Mouse (Mus musculus) urinary bladder, adult 18-20 months (tissue): ENCODE results near the gene Ncoa3.
"Not testable (repeated sequence)": the region's sequence is repeated elsewhere in the genome, so short reads cannot be mapped to it uniquely, and the experiment has no call there.

Source experiments
- DNase-seq, 2 experiments: peaks; one replicate each; pipeline ENCODE4 v3.0.0; 2022; ENCODE audit warnings: low spot score in 2 of 2, mixed read lengths in 2 of 2

Gene Ncoa3

DNA sequence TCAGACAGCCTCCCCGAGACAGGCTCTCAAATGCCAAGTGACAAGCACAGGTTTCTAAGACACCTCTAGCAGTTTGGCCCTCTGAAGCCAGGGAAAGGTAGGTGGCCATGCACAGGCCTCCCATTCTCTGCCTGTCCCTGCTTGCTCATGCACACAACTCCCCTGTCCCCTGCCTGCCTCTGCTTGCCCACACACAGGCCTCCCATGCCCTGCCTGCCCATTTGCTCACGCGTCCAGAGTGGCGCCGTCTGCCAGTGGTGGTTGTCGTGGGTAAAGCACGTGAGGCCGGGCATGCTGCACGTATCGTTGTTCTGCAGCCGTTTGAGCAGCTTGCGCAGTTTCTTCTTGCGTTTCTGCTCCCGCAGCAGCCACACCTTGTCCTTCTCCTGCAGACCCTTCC is 86.8 kb downstream of the Ncoa3 start:
- peak in 1 of 2 experiments; percentile 68 for DNase-seq

DNA sequence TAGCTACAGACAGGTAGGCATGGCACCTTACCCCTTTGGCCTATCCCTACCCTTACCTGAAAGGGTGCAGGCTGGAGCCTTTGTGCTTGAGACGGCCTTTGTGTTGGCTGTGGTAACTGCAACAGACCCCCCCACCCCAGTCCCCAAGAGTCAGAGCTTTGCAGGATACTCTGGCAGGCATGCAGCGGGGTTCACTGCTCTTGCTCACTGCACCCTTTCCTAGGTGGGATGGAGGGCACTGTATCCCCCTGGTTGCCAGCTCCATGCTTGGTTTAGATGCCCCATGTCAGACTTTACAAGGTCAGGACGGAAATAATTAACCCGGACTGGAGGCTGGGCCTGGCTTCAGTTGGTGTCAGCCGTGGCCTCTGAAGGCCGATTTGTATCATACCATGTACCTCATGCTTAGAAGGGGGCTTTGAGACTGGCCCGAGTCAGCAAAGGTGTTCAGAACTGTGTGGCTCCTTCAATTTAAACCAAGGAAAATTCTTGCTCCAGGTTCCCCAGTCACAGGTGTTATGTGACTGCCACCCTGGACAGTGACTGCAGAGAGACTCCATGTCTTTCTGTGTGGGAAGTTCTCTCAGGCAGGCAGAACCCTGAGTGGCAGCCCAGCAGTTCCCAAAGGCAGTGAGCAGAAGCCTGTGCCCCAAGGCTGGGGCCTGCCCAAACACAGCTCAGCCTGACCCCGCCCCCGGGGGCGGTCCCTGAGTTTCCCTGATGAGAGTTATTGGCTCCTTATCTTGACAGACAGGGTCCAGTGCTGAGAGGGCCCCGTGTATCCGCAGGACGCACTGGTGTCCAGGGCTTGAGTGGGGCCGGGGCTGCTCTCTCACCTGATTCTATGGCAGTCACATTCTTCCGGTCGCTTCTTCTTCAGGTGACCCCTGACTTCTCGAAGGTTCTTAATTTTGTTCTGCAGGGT is 87.8 kb downstream of the Ncoa3 start:
- DNase-seq = peak; percentile 60 to 62

DNA sequence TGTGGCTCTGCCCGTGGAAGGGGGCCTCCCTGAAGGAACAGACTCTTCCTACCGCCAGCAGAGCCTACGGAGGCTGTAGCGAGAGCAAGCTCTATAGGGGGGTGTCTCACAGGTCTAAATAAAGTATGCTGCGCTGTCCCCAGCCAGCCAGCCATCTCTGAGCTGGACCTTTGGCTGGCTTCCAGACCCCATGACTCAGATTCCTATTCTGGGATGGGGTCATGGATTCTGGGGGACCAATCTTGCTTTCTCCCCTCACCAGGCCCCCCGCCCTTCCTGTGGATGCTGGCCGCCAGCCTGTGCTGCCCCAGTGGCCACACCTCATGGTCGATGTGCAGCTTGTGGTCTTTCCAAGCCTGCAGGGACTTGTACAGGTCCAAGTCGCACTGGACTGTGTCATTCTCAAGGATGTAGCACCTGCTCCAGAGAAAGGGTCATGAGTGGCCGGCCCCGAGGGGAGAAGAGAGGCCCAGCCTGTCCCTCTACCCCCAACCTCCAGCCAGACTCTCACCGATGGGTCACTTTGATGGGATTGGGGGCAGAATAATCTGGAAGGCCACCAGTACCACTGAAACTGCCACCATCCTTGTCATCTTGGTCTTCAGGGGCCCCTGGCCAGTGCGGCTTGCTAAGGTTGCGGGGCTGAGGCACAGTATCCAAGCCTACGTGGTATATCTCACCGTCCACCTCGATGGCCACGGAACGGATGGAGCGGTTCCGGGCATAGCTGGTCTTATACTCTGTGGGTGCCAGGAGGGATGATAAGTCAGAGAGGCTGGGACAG is 88.7 kb downstream of the Ncoa3 start:
- peak; percentile 47 to 63 for DNase-seq

DNA sequence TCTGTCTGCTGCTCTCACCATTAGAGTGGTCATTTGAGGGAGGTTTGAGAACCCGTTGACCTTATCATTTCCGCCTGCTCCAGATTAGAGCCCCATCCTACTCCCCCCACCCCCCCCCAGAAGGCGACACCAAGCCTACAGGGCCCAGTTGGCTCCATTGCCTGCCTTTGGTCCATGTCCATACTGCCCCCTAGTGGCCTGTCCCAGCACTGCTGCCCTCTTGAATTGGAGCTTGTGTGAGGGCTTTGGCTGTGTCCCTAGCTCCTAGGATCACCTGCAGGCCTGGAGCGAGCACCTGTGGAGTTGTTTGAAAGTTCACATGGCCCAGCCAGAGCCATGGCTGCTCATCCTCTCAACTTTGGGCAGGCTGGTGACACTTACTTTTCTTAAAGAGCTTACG is 89.8 kb downstream of the Ncoa3 start:
- peak; percentile 54 to 58 for DNase-seq

DNA sequence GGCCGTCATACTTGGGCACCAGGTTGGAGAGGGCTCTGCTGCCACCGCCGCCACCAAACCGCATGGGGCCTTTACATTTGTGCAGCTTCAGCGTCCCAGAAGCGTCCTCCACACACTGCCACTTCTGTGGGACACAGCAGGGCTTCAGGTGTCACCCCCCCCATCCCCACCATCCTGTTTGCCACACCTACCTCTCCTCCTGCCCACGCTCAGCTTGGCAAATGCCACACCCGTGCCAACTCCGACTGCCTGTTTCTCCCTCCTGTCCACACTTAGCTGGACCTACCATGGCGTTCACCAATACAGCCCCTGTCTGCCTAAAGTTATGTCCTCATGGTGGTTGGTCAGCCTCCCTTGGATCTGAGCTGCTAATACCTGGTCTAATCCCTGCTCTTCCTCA is 90.2 kb downstream of the Ncoa3 start:
- no peak for DNase-seq

DNA sequence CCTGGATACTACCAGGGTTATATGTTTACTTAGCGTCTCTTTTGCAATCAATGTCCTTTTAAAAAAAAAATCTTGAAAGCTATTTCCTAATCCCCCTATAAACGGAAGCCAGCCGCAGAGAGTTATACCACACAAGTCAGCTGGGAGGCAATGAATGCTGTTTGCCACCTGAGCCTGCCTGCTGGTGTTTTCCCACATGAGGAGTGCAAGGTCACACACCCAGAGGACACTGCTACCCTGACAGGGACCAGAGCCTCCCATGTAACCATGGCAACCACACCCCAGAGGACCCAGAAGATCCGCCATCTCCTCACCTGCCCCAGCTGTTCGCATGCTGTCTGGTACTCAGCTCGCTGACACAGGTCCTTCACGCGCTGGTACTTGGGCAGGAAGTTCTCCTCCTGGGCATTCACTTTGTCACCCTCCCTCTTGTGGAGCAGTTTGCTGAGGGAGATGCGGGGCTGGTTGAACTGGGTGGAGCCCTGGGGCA is 91.2 kb downstream of the Ncoa3 start:
- DNase-seq = no peak

DNA sequence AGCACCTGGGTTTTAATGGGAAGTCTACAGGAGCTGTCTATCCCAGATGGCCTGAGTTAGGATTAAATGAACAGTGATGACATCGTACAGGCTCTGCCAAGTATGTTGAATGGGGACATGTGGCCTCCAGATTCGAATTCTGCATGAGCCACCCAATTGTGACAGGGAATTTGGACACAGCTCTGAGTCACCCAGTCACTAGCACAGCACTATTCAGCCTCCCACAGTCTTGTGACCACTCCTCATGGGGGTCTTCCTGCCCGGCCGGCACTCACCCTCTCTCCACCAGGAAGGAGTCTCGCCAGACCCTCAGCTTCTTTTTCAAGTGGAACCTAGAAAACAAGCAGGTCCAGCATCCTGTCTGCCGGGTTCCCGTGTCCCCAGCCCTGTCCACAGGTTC is 91.7 kb downstream of the Ncoa3 start:
- no peak for DNase-seq

DNA sequence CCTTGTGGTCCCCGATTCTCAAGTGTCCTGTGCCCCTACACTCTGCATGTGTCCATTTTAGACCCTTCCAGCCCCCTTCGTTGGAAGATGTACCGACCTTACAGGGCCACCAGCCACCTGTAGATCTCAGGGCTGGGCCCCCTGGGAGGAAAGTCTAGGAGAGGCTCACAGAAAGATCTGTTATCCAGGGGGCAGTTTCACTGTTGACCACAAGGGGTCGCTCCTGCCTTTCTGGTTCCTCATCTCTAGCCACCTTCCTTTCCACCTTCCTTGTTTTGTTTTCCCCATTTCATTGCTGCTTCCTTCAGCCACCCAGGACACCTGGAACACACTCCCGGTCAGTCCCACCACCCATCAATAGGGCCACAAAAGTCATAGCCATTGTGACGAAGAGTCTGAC is 92.5 kb downstream of the Ncoa3 start:
- not testable (repeated sequence) for DNase-seq

DNA sequence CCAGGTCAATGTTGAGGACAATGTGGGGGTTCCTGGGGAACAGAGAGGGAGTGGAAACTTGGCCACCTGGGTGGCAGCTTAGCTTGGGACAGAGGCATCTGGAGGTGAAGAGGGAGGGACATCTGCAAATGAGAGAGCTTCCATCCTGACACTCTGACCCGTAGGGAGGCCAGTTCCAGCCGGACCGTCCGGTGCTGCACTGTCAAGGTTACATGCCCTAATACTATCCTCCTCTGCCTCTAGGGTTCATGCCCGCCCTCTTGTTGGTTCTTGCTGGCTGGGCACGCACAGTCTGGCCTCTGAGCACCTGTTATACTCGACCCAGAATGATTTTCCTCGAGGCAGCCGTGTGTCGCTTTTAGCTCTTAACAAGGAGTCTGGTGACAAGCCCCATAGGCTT is 93.3 kb downstream of the Ncoa3 start:
- DNase-seq = no peak

DNA sequence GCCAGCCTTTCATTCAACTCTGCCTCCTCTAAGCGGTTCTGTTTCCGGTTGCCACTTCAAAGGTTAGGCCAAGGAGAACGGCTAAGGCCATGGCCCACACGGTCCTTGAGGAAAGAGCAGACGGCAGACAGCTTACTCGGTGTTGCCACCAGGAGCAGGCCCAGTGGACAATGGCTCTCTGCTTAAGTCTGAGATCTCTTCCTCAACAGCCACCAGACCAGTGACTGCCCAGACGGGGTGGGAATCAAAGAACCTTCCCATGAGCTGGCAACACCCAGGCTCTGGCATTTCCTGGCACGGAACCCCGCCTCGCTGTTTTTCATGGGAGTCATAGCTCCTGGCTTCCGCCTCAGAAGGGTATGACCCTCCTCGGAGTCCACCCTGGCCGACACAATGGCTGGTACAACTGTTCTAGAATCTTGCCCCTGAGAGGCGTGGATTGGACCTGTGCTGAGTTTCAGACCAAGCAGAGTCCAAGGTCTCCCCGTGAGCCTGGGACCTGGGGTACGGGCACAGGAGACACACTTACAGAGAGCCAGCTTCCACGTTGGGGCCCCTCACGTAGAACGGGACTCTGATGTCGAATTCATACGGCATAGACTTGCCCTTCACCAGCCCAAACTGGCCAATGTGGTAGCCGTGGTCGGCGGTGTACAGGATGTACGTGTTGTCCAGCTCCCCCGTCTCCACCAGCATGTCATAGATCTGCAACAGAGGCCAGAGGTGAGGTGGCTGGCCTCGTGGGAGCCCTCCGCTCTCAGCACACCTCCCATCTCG is 94.2 kb downstream of the Ncoa3 start:
- DNase-seq = no peak

DNA sequence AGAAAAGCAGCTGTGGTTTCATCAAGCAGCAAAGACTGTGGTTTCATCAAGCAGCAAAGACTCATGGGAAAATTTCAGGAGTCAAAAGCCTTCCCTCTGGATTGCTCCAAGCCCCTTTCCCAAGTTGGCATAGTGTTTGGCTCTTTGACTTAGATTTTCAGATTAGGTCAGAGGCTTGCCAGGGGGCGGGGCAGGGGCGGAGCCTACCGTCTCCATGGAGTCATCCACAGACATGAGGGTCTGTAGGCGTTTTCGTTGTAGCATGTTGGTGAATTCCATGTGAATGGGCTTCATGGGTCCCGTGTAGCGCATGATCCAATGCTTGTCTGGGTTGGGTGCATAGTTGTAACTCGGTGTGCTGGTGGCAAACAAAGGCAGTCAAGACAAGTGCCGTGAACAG is 96.6 kb downstream of the Ncoa3 start:
- DNase-seq = no peak

DNA sequence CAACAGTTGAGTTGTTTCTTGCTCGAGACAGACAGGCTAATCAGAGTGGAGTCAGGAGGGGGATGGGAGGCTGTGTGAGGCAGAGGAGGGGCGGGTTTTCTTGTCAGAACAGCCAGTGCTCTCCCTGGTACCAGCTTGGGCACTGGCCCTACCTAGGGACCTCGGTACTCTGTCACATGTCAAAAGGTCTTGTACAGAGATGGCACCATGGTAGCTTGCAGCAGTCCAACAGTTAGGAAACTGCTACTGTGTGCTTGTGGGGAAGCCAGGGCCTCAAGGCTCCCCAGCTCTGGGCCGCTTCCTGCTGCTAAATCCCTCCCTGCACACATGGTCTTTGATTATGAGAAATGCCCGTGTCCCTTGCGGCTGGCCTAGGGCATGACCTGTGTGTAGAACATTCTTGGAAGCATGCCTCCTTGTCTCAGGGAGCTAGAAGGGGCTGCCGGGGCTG is 97.7 kb downstream of the Ncoa3 start:
- DNase-seq = no peak

DNA sequence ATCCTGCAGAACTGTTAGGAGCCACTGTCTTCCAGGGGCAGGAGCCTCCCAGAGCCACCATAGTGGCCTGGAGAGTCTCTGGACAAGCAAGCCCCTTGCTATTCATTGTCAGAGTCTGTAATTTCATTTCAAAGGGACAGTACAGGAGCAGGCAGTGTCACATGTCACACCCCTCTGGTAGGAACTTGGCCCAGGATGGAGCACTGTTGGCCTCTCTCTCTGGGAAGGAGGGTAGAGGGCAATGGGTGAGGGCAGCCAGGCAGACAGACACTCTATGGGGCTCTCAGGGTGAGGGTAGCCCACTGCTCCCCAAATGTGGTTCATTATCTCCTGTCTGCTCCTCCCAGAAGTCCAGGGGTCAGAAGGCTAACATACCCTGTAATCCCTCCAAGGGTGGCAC is 99.2 kb downstream of the Ncoa3 start:
- no peak for DNase-seq

DNA sequence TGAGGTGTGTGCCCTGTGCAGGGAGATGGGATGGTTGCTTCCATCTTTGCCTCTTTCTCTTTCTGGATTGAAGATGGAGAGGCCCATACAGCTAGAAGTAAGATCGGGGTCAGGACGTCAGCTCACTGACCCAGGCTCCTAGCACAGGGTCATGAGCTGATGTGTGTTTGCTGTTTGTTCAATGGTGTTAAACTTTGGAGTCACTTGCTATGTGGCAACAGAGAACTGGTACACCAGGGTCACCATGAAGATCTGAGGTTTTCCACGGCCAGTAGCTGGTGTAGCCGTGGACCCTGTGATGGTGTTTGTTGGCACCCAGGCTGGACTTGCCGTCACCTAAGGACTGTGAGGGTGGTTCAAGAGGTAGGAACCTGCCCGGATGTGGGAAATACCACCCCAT is 100.0 kb downstream of the Ncoa3 start:
- no peak for DNase-seq

DNA sequence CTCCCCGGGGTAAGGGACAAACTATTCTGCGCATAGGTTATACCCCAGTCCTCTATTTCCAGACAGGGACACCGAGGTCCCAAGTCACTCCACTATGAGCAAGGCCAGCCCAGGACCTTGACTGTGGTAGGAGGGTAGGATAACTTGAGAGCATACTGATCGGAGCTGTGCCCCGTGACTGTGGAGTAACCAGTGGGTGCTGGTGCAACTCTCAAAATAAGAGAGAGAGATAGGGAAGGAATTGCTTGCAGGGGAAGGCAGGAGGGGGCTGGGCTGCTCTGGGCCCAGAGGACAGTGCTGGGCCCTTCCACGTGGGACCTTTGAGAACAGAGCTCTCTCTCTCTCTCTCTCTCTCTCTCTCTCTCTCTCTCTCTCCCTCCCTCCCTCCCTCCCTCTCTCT is 103.9 kb downstream of the Ncoa3 start:
- no peak for DNase-seq

DNA sequence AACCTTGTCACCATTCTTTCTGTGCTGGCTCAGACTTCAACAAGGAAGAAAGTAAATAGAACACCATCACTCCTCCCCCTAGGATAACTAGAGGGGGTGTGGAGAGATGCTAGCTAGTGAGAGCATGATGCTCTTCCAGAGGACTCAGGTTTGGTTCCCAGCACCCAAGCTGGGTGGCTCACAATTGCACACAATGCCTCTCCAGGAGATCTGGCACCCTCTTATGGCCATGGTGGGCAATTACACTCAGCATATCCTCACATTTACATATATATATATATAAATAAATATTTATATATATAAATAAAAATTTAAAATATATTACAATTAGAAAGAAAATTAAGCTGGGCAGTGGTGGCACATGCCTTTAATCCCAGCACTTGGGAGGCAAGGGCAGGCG is 104.4 kb downstream of the Ncoa3 start:
- no peak for DNase-seq

DNA sequence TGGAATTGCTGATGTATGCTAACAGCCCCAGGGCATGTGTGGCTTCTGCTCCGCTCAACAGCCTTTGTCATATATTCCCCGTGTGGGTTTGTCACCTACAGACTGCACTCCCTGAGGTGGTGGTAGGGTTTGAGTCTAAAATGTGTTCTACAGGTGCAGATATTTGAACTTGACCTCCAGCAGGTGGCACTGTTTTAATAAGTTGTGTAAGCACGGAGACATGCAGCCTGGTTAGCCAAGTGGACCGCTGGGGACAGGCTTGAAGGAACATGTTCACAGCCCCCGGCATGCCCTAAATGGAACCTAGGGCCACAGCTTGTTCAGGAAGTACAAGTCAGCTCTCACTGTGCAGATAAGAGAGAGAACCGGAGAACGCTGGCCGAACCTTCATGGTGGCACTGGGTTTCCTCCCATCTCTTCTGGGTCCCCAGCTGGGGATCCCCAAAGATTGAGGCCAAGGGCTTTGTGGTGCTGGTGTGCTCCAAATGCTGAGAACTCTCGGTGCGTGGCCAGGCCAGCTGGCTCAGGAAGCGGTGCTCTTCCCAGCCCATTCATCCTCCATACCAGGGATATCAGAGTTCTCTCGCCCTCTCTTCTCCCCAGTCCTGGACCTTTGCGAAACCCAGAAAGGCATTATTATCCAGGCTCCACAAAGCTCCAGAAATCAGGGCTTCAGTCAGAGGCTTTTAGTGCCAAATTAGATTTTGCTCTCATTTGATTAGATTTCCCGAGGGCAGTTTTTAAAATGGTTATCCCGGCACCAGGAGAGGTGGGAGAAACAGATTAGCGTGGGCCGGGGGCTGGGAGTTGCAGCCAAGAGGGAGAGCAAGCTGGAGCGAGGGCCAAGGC is 105.2 kb downstream of the Ncoa3 start:
- DNase-seq = no peak

DNA sequence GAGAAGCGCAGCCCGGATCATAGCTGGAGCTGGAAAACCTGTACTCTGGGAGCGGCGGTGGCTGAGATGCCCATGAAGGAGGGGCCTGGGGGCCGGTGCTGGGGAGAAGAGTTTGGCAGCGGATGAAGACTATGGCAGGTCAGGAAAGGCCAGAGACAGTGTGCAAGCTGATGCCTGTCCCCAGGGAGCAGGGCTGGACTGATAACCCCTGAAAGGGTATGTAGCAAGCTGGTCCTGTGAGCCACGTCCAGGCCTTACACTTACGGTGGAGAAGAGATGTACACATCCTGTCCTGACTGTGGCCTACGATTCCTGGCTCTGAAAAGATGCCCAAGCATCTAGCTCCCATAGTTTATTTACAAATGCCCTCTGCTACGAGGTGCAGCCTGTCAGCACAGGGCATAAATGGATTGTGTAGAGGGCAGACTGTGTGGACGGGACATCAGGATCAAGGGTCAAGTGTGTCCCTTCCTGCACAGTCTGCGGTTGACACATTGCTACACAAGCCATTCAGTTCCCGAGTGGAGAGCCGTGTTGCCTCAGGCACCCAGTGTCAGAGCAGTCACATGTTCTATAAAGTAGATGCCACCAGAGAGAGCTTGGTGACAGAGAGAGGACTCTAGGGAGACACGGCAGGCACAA is 106.0 kb downstream of the Ncoa3 start:
- DNase-seq = no peak

DNA sequence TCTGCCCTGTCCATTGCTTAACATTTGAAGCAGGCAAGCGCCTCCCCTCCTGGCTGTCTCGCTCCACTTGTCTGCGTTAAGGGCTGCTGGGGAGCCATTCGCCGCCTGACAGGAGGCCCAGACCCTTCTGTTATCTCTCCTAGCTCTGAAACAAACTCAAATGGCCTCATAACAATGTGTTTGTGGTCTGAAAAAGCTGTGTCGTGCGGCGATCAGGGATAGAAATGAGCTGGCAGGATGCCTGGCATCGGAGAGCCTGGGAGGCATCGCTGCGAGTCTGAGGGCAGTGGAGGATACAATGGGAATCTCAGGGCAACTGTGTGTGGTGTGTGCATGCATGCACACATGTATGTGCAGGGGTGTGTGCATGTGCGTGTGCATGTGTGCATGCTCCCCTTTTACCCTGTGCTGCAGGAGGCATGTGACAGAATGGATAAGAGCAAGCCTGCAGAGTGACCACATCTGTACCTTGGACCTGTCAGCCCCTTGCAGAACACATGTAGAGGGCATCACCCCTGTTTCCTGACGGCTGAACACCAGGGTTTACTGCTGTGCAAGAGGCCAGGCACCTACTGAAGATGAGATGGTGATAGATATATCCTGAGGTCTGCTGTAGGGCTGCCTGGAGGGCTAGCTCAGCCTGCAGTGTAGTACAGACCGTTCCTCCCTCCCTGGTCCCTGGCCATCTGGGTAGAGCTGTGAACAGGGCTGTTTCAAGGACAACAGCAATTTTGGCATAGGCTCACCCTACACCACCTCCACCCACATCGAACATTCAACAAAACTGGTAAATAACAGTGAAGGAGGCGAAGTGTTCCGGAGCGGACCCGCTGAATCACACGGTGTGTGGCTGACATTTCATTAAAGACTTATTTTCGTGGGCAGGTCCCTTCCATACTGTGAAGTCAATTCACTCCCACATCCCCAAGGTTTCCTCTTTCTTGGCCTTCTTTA is 108.2 kb downstream of the Ncoa3 start:
- DNase-seq = no peak
